Mouse (Mus musculus) adrenal gland, adult 2 months (tissue): ENCODE measurements around the gene Ube2h. TPM values are rescaled to one million over a fixed set of nuclear protein-coding genes. Genes with fewer than 3 reads are reported as not detected.
A peak's percentile ranks its signal among the peaks of the same experiment; 100 is the strongest.
"Not testable (repeated sequence)": the region's sequence is repeated elsewhere in the genome, so short reads cannot be mapped to it uniquely, and the experiment has no call there.

Source experiments
- DNase-seq: peaks from one replicate; pipeline ENCODE4 v3.0.0; 2021
- long read RNA-seq: library from polyadenylated mRNA; stranded (forward); transcript quantifications from one replicate; pipeline ENCODE4 v2.0.0, GENCODE M21; 2021
- polyA plus RNA-seq: library from polyadenylated mRNA; depleted of rRNA; stranded (reverse); fragments of >200 nt; gene quantifications from 2 replicates; pipeline ENCODE4 v1.2.3, GENCODE M21; 2012; rRNA removed
- total RNA-seq, 2 experiments: library from RNA; stranded (reverse); gene quantifications; 2 replicates each; pipeline ENCODE4 v1.2.3; 2021

The Ube2h gene
- total RNA-seq, result 100 to 1,000 TPM in 1 of 2 experiments, 10 to 100 TPM in 1; 94.9 to 150 TPM
- polyA plus RNA-seq, result 129 and 162 TPM in 2 replicates
- long read RNA-seq, full-length matches to known transcripts, result 52 of 81 reads
- long read RNA-seq, partial matches to known transcripts, result 1 of 81 reads
- long read RNA-seq, other reads (novel, unspliced or antisense), result 28 of 81 reads

- peak; percentile 100 for DNase-seq
Measured at GRCm38 (mm10) chr6:30304399-30304917, at the start of gene Ube2h. Gene Ube2h (minus strand): TSS chr6:30304539.

DNA sequence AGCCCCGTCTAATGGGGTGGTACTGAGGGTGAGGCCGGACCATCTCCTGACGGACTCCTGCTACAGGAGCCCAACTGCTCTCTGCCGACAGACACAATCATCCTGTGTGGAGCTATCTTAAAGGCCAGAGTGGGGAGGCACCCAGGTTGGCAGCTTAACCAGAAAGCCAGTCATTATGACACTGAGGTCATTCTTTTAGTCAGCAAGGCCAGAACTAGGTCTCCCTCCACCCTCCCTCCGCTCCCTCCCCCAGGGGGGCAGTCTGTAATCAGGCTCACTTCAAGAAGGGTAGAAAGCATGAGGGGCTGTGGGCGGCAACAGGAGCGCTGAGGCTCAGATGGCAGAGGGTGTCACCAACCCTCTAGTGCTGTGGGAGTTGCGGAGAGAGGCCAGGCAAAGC lies 49.3 kb upstream of the Ube2h start:
- peak; percentile 79 for DNase-seq

GRCm38 (mm10) chr6:30352762-30353161 lies 48.4 kb upstream of the Ube2h start:
- no peak for DNase-seq

GRCm38 (mm10) chr6:30351290-30351689 lies 47.0 kb upstream of the Ube2h start:
- DNase-seq, result no peak

DNA sequence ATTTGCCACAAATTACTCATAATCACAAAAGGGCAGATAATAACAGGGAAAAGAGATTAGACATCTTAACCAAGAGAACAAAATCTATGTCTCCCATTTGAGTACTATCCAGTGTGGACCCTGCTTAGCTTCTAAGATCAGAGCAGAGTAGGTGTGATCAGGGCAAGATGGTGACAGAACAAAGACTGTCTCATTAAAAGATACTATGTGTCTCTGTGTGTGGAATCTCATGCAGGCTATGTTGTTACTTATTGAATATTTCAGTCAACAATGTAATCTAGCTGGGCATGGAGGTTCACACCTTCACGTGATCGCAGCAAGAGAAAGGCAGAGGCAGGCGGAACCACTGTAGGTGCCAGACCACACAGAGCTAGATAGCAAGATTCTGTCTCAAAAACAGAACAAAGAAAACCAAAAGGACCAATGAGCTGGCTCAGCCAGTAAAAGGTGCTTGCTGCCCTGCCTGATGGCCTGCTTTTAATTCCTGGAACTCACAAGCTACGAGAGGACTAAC lies 43.0 kb upstream of the Ube2h start:
- DNase-seq, result no peak

- peak; percentile 79 for DNase-seq
Measured at GRCm38 (mm10) chr6:30346737-30347136, 42.4 kb upstream of the Ube2h start.

DNA sequence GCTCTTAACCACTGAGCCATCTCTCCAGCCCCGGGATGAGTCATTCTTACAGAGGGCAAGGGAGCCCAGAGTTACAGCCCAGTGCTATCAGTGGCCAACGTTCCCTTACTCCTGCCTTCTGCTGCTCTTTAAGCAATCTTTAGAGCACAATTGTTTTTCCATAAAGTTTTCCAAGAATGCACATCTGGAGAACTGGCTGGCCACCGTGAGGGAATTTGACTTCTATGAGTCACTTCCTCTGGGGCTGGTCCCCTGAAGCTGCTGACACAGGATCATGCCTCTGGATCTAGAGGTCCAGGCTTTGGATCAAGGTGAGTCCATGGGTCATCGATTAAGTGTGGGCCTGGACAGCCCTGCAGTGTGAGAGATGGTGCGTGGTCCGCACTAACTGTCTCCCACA lies 39.7 kb upstream of the Ube2h start:
- no peak for DNase-seq

- no peak for DNase-seq
Measured at GRCm38 (mm10) chr6:30340231-30340873, 36.0 kb upstream of the Ube2h start.

GRCm38 (mm10) chr6:30336912-30337311 lies 32.6 kb upstream of the Ube2h start:
- DNase-seq, result peak; percentile 67

DNA sequence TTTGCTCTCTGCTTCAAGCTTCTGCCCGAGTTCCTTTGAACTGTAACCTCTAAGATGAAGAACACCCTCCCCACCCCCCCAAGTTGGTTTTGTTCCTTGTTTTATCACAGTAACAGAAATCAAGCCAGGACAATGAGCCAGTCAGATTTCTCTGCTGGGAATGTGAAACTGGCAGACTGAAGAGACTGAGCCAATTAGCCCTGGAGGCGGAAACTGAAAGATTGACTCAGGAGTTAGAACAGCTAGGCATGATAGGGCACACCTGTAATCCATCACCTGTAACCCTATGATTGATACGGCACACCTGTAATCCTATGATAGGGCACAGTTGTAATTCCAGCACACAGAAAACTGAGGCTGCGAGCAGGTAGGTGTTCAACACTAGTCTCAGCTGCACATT lies 27.9 kb upstream of the Ube2h start:
- no peak for DNase-seq

DNA sequence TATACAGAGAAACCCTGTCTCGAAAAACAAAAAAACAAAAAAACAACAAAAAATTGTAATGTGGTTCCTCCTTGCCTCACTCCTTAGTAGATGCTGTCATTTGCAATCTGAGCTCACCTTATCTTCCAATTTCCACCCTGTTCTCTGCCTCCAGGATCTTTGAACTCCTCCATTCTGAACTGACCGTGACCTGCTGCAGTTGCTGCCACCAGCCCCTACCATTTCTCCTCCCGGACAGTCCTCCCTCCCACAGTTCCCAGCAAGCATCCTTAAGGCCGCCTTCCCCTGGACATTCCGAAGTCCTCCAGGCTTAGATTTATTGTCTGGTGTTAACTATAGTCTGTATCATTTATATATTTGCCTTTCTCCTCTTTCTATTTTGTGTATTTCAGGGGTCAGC lies 26.4 kb upstream of the Ube2h start:
- no peak for DNase-seq

GRCm38 (mm10) chr6:30325932-30326501 lies 21.7 kb upstream of the Ube2h start:
- DNase-seq, result no peak

GRCm38 (mm10) chr6:30321002-30321401 lies 16.7 kb upstream of the Ube2h start:
- DNase-seq, result peak; percentile 31

- DNase-seq, result no peak
Measured at GRCm38 (mm10) chr6:30319216-30319615, 14.9 kb upstream of the Ube2h start.

GRCm38 (mm10) chr6:30312006-30312405 lies 7.7 kb upstream of the Ube2h start:
- no peak for DNase-seq

- no peak for DNase-seq
Measured at GRCm38 (mm10) chr6:30308751-30309150, 4.4 kb upstream of the Ube2h start.

- DNase-seq, result peak; percentile 85
Measured at GRCm38 (mm10) chr6:30307691-30308090, 3.4 kb upstream of the Ube2h start.

DNA sequence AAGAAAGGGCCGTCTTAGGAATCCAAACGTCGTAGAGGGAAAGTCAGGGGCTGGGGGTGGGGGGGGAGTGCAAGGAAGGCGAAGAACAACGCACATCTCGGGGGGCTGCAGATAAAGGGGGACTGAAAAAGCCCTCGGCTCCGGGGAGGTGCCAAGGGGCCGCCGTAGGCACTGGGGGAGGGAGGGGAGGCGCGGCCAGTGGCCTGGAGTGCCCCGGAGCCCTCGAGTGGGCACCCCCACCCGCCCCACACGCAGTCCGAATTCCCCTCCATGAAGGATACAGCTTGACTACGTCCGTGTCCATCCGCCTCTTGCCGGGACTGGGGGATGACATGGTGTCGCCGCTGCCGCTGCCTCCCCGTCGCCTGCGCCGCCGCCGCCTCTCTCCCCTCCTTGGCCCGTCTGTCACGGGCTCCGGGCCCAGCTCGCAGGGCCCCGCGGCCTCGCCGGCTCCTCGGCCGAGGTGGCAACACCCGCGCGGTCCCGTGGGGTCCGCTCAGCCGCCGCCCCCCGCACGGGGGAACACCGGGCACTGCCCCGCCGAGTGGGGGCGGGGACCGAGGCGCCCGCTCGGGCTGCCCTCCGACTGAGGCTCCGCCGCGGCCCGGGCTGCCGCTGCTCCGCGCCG lies 454 bp downstream of the Ube2h start:
- DNase-seq, result not testable (repeated sequence)

DNA sequence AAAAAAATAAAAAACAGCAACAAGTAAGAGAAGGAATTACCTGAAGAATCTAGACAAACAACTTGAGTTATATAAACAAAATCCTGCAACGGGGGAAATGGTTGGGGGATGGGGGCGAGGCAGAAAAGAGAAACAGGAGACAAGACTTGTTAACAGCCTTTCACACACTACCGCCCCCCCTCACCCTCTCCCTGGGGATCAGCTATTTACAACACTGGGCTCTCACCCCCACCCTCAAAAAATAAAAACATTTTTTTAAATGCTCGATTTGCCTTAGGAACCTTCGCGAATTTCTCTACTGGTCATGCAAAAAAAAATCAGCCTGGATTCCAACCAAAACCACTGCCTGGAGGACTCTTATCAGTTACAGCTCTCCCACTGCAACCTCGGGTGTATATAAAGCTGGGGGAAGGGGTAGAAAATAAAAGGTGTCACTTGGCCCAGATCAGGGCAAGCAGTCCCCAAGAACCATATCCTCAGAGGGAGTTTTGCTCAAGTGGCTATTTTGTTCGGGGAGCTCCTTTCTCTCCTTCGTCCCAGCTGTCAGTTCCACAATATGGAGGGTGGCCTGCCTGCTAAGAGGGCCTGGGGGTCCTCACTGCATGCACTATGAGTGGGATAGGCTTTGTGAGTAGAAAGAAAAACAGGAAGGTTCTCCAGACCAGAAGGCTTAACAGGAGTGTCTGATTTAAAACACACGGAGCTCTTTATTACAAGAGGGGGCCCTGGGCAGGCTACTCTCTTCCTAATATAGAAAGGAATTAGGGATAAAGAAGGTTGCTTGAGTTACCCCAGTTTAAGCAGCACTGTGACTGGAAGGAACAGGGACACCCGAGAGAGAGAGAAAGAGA lies 1.3 kb downstream of the Ube2h start:
- peak; percentile 71 for DNase-seq

DNA sequence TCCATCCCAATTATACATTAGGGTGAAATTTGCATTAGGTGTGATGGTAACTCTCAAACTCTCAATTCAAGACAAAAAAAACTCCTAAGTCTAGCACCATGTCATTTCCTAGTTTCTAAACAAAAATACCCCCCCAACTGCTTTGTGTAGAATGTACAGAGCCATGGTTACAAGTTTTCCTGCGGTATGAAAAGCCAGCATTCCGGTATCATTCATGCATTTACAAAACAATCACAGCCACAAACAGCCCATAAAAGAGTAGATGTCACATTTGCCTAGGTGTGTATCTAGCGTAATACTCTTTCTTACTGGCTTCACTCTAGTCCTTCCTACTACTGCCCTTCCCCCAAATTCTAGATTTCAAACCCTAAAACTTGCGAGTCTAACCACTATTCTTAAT lies 2.2 kb downstream of the Ube2h start:
- no peak for DNase-seq

GRCm38 (mm10) chr6:30300901-30301300 lies 3.4 kb downstream of the Ube2h start:
- peak; percentile 69 for DNase-seq

DNA sequence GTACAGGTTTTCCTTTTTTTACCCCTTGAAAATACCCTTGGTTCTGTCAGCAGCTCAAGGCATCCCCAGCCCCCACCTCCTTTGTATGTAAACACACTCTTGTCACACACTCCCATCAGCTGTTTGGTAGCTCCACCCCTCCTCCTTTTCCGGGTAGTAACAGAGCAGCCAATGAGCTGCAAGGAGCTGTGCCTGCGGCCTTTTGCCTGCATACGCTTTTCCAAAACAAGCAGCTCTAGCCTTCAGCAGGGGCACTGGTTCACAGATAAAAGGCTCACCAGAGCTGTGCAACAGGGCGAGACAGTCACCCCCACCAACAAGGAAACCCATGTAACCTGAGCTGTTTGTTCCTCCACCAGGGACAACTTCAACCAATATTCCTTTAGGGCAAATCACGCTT lies 4.0 kb downstream of the Ube2h start:
- DNase-seq, result peak; percentile 94
